Mouse (Mus musculus) cerebellum, adult 2 months (tissue): ENCODE measurements at regions not wholly inside any gene's neighbourhood (a gene's known extent, or its start where the extent isn't known, plus 50 kb on each side); places are given as distances from the start of the nearest gene placed in this dataset.

Source experiments
- DNase-seq, 2 experiments: peaks; one replicate each; pipeline ENCODE4 v3.0.0; 2021
- H3K27ac ChIP-seq: fragments of 200-500 bp; 2 replicates; pipeline ENCODE4 v1.5.1; 2012; ENCODE audit warnings: low read length, control low read depth, inconsistent platforms; ENCODE audit not compliant: insufficient read depth
- H3K27me3 ChIP-seq: fragments of 200-500 bp; 2 replicates; pipeline ENCODE4 v1.6.1; 2012; ENCODE audit warnings: inconsistent platforms, mild to moderate bottlenecking, low read length, moderate library complexity; ENCODE audit not compliant: control insufficient read depth, insufficient read depth
- H3K4me1 ChIP-seq: fragments of 200-500 bp; 2 replicates; pipeline ENCODE4 v1.6.1; 2011; ENCODE audit warnings: low read length; ENCODE audit not compliant: control insufficient read depth, insufficient read depth
- H3K4me3 ChIP-seq: fragments of 200-500 bp; replicated peaks from 2 replicates; pipeline ENCODE3; 2011; ENCODE audit warnings: mild to moderate bottlenecking, low read depth, low read length, control low read depth; ENCODE audit not compliant: insufficient read depth
- CTCF ChIP-seq: fragments of 200-500 bp; IDR thresholded peaks from 2 replicates; pipeline ENCODE4 v1.5.1; 2011; ENCODE audit warnings: low read depth, mild to moderate bottlenecking, control low read depth, low read length, moderate library complexity, borderline replicate concordance; ENCODE audit not compliant: insufficient read depth
- POLR2A ChIP-seq: fragments of 200-500 bp; IDR thresholded peaks from 2 replicates; pipeline ENCODE4 v1.6.1; 2011; ENCODE audit warnings: low read length, control low read depth, borderline replicate concordance; ENCODE audit not compliant: insufficient read depth
- WGBS: fragments of 180-500 bp; shearing (Covaris S2); methylation state at CpG from one replicate; pipeline ENCODE4 v1.1.7; 2018; 5-methylcytosine and 5-hydroxymethylcytosine counted together

GRCm38 (mm10) chr16:97234321-97234720, 63.8 kb upstream of the Dscam start:
- no peak for DNase-seq
- H3K27ac ChIP-seq = no peak overlapping the region
- 27% methylated on average over 3 of the region's 3 CpGs for WGBS
- H3K4me3 ChIP-seq = no peak overlapping the region
- H3K4me1 ChIP-seq = no peaks in the 10 kb centered on the region
- no peaks in the 10 kb centered on the region for H3K27me3 ChIP-seq
- TF ChIP-seq POLR2A (no peak), CTCF (no peak)

GRCm38 (mm10) chr16:97239626-97240025, 69.1 kb upstream of the Dscam start:
- no peak overlapping the region for H3K4me3 ChIP-seq
- no peaks in the 10 kb centered on the region for H3K27me3 ChIP-seq
- no peak for TF ChIP-seq POLR2A
- TF ChIP-seq CTCF = no peak
- H3K27ac ChIP-seq = no peak overlapping the region
- H3K4me1 ChIP-seq = no peaks in the 10 kb centered on the region
- no peak for DNase-seq
- 64% methylated on average over 5 of the region's 5 CpGs for WGBS

- Histone ChIP-seq H3K27me3 (no peaks in the 10 kb centered on the region), H3K4me1 (no peaks in the 10 kb centered on the region), H3K27ac (no peak overlapping the region), H3K4me3 (no peak overlapping the region)
- TF ChIP-seq CTCF (no peak), POLR2A (no peak)
- WGBS = 88% methylated on average over 7 of the region's 7 CpGs
- no peak for DNase-seq
Observed at GRCm38 (mm10) chr16:97240085-97240484, 69.5 kb upstream of the Dscam start.

DNA sequence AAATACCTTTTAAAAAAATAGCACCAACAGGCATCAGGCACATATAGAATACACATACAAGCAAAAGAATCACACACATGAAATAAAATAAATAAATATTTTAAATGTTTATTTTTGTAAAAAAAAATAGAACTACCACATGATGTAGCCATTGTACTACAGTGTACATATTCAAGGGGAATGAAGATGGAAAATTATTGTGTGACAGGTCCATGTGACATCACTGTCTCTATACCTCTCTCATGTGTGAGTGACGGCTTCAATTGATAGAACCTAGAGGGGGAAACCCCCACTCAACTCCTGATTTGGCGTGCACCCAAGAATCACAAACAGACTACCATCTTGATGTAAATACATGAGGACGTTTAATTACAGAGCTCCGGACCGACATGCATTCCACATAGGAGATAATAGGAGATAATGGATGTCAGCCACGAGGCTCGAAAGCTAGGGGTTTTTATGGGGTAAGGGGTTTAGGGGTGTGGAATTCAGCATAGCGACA, 70.4 kb upstream of the Dscam start:
- TF ChIP-seq POLR2A (no peak), CTCF (no peak)
- Histone ChIP-seq H3K4me1 (no peaks in the 10 kb centered on the region), H3K27me3 (no peaks in the 10 kb centered on the region), H3K27ac (no peak overlapping the region), H3K4me3 (no peak overlapping the region)
- WGBS = 48% methylated on average over 8 of the region's 8 CpGs
- no peak for DNase-seq

DNA sequence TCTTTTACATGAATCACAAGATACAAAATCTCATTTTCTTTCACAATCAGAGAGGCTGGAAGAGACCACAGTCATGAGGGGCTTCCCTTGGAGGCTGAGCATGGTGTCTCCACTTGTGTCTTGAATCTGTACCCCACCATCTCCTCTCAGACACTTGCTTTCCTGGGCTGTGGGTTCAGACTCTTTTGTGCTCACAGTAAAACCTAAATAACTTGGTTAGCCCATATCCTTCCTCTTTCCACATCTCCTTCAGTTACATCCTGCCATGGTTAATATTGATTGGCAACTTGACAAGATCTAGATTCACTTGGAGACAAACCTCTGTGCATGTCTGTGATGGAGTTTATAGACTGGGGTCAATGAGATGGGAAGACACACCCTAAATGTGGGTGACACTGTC, 71.1 kb upstream of the Dscam start:
- no peak overlapping the region for H3K4me3 ChIP-seq
- no peaks in the 10 kb centered on the region for H3K4me1 ChIP-seq
- TF ChIP-seq POLR2A (no peak), CTCF (no peak)
- DNase-seq = no peak
- H3K27ac ChIP-seq = no peak overlapping the region
- no peaks in the 10 kb centered on the region for H3K27me3 ChIP-seq

GRCm38 (mm10) chr16:97250488-97250887, 79.9 kb upstream of the Dscam start:
- DNase-seq = no peak
- 84% methylated on average over 6 of the region's 6 CpGs for WGBS
- no peak for TF ChIP-seq POLR2A
- no peak for TF ChIP-seq CTCF
- H3K4me1 ChIP-seq = no peaks in the 10 kb centered on the region
- no peaks in the 10 kb centered on the region for H3K27me3 ChIP-seq
- H3K27ac ChIP-seq = no peak overlapping the region
- no peak overlapping the region for H3K4me3 ChIP-seq

DNA sequence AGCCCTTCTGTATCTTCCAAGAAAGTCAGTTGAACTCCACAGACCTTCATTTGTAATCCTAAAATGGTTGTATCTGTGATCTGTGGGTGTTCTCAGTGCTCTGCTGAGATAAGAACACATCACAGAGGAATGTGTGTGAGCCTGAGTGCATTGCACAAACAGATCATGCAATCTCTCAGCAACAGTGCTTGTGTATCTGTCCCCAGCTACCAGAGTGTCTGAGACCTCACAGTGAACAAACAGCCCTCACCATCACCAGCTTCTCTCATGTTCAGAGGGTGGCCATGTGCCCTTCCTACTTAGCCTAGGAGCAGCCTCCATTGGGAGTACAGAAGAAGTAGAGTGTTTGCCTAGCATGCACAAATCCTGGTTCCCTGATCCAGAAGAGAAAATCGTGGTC, 82.0 kb upstream of the Dscam start:
- WGBS = 95% methylated on average over 1 of the region's 1 CpGs
- TF ChIP-seq POLR2A (no peak), CTCF (no peak)
- no peaks in the 10 kb centered on the region for H3K4me1 ChIP-seq
- no peak overlapping the region for H3K27ac ChIP-seq
- no peak for DNase-seq
- H3K4me3 ChIP-seq = no peak overlapping the region
- H3K27me3 ChIP-seq = no peaks in the 10 kb centered on the region

DNA sequence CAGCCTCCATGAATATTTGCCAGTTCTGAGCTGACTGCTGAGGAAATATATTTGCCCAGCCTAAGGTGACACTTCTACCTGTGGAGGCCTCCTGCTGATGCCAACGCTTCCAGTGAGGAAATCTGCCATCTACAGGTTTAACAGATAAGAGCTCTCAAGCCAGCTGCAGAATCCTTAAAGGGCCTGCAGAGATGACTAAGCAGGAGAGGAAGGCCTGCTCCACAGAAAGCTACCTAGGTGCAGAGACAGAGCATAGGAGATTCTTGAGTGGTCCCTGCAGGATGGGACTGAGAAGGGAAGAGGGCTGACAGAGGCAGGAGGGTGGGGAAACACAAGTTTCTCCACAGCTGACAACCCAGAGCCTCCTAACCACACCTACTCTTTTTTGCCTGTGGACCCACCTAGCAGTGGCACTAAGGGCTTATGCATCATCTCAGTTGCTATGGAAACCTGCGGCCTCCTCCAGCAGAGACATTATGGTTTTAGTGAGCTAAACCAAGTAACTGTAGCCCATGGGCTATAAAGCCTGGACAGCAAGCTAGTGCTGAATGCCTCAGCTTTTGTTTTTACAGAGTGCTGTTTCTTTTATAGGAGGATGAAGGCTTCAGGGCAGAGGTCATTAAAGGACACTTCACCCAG, 82.6 kb upstream of the Dscam start:
- Histone ChIP-seq H3K4me3 (no peak overlapping the region), H3K4me1 (no peaks in the 10 kb centered on the region), H3K27ac (no peak overlapping the region), H3K27me3 (no peaks in the 10 kb centered on the region)
- WGBS = 64% methylated on average over 2 of the region's 2 CpGs
- TF ChIP-seq POLR2A (no peak), CTCF (no peak)
- no peak for DNase-seq

DNA sequence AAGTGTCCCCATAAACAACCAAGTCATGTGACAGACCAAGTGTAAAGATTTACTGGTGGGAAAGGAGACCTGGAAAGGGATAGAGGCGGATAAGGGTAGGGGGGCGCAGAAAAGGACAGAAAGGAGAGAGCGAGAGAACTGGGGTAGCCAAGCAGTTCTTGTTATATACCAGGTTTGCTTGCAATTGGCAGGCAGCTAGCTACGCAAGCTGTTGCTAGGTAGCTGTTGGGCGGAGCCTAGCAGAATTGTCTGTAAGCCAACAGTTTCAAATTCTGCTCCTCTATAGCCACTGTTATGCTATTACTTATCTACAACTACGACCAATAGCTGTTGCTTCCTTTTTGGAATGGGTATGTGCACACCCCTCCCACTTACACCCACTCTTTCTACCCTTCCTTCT, 88.3 kb upstream of the Dscam start:
- no peak overlapping the region for H3K4me3 ChIP-seq
- no peaks in the 10 kb centered on the region for H3K4me1 ChIP-seq
- WGBS = 71% methylated on average over 6 of the region's 6 CpGs
- H3K27me3 ChIP-seq = no peaks in the 10 kb centered on the region
- no peak for TF ChIP-seq POLR2A
- TF ChIP-seq CTCF = no peak
- H3K27ac ChIP-seq = no peak overlapping the region
- no peak for DNase-seq
